Mouse (Mus musculus) regulatory T cell (primary cell): ENCODE measurements around the gene Ehd2.
"Not testable (repeated sequence)": the region's sequence is repeated elsewhere in the genome, so short reads cannot be mapped to it uniquely, and the experiment has no call there.

ENCODE experiments used
- in situ Hi-C: fragments of 300-600 bp; cut with MboI, MseI; formaldehyde crosslinking; loops from one replicate; pipeline ENCODE4 v1.15.1; 2025; ENCODE audit warnings: high pct_unique_total_duplicates

The Ehd2 gene

DNA sequence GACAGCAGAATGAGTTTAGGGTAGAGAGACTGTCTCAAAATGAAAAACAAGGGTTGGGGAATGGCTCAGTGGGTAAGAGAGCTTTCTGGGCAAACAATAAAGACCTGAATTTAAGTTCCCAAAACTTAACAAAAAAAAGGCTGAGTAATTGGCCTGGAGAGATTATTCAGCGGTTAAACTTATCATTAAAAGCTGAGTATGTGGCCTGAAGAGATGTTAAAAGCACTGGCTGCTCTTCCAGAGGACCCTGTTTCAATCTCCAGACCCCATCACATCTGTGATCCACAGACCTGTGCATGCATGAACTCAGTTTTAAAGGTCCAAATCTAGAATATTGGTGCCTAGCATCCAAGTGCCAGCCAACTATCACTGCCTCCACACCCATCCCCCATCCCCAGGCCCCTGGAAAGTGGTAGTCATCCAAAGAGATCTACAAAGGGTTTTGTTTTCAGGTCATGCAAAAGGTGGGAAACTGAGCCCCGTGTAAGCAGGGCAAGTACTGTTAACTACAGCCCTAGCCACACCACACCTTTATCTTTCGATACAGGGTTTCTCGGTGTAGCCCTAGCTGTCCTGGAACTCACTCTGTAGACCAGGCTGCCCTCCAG lies 19.6 kb downstream of the Ehd2 start:
- in situ Hi-C loops: no loop called here

DNA sequence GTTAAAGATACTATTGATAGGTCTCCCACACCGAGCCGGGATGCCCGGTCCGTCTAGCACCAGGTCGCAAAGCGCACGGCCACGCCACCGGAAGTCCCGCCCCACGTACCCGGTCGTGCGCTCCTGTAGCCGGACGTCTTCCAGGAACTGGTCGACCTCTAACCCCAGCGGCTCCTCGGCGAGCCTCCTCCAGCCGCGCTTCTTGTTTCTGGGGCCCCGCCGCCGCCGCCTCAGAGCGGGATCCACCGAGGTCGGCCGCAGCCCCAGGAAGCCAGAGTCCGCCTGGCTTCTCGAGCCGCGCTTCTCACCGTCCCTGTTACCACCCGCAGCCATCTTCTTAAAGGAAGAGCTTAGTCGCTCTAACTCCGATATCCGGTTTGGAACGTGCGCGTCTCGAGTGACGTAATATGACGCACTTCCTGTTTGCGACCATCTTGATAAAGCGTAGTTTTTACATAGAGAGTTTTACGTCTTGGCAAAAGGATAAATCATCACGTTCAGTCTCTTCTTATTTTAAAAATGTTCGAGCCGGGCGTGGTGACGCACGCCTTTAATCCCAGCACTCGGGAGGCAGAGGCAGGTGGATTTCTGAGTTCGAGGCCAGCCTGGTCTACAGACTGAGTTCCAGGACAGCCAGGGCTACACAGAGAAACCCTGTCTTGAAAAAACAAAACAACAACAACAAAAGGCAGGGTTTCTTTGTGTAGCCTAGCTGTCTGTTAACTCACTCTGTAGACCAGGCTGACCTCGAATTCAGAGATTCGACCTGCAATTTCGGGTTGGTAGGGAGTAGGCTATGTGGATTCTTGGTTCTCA lies 21.4 kb downstream of the Ehd2 start, which contains the start of gene Nop53:
Gene Nop53, minus strand, starts transcription at position 354 of the 816 bp plus-strand sequence.
- in situ Hi-C loops: no loop called here

DNA sequence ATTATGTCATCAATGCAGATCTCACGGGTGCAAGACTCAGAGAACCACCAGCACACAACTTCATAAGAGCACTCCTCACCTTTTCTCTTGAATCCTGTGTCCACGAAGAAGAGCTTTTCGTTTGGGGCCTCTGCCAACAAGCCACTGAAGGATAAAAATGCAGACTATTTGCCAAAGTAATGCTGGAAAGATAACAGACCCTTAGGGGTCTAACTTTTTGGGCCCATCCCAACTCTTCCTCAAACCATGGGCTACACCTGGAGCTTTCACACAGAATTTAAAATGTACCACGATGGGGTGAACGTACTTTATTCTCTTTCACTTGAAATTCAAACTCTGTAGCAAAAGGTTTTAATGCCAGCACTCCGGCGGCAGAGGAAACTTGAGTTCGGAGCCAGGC lies 22.2 kb downstream of the Ehd2 start:
- in situ Hi-C loops: no loop called here

DNA sequence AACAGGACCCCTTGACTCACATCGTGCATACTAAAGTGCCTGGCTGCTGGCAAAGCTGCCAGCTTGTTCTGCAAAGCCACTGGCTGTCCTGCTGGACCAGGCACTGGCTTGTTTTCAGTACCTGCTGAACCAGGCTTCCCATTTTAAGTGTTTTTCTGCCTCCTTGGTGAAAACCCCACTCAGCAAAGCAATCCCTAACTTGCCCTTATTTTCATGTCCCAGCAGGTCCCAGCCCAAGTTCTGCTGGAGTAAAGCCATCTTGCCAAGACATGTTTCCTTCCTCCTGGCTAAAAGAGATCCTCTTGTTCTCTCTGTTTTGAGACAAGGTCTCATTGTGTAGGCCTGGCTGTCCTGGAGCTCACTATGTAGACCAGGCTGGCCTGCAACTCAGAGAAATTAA lies 23.1 kb downstream of the Ehd2 start:
- in situ Hi-C loops: no loop called here

DNA sequence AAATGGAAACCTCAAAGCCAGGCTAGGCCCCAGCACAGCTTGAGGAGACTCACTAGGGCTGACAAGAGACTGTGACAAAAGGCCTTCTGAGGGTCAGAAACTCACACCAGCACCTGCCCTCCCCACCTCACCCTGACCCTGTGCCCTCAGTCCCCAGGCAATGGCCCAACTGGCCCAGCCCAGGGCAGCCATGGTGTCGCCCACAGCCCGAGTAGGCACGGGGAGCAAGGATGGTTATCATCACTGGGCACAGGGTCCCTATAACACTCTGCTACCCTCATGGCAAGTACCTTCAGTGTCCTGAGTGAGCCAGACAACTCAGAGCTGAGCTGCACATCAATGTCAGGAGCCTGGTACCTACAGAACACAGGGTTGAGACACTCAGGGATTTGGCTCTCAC lies 28.7 kb downstream of the Ehd2 start:
- in situ Hi-C loops: no loop called here

DNA sequence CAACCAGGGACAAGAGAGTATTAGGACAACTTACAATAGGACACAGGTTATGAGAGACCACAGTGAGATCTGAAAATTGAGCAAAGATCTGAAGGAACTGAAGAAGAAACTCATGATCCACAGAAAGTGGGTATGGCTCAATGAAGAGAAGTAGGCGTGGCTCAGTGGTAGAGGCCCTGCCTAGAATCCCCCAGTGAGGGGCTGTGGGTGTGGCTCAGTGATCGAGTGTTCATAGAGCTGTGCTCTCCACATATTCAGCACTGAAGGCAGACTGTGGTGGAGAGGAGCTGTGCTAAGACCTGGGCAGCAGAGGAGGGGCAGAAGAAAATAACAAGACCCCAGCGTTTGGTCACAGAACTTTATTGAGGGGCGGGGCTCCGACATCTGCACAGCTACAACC lies 29.9 kb downstream of the Ehd2 start:
- in situ Hi-C loops: no loop called here

DNA sequence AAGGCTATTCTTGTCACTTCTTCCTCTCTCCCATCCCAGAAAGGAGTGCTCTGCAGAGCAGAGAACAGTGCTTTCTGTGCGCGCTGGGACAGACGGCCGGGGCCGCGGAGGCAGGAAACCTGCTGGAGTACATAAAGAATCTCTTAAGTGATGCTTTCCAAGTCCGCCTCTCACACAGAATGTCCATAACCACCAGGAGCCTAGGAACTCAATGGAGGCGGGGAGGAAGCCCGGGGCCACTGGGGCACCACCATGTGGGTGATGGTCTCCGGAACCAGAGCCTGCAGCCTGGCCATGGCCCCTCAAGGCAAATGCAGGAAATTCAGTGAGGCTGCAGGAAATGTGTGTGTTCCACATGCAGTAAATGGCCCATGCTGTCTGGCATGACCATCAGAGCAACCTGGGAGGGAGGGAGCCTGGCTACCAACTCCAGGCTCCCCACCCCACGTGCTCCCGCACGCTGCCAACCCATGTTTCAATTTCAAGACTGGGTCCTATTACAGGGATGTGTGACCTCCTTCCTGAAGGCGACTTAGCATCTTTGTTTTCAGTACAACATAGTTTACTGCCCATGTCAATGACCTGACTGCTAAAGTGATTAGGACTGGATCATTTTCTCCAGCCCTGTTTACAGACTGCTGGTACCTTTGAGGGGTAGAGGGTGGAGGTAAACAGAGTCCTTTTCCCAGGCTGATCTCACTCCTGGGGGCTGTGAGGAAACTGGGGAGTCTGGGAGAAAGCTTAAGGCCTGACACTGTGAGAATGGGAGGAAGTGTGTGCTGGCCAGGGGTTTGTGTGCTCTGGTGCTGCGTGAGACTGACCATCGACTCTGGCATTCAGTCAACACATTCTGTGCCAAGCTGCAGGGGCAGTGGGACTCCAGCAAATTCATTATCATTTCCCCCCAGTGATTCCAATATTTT lies 33.7 kb downstream of the Ehd2 start:
- in situ Hi-C loops: no loop called here

DNA sequence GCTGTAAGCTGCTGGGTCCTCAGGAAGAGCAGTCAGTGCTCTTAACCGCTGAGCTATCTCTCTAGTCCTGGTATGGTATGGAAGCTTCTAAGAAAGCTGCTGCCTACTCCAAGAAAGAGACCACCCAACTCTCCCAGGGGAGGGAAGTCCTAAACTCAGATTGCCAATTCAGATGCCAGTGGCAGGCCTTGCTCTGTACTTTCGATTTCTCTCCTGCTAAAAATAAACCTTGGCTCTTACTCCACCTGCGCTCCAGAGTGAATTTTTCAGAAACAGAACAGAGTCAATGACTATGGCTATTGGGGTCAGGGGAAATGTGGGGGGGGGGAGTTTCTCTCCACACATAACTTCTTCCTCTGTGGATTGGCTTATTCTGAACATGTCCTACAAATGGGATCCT lies 35.7 kb downstream of the Ehd2 start:
- in situ Hi-C loops: no loop called here

DNA sequence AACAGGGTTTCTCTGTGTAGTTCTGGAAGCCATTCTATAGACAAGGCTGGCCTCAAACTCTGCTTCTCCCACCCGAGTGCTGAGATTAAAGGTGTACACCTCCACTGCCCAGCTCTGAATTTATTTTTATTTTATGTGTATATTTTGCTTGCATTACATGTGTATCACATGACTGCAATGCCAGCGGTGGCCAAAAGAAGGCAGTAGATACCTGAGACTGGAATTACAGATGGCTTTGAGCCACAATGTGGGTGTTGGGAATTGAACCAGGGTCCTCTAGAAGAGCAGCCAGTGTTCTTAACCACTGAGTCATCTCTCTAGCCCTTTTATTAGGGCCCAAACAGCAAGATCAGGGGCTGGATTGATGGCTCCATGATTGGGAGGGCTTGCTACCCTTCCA lies 36.8 kb downstream of the Ehd2 start:
- in situ Hi-C loops: no loop called here

DNA sequence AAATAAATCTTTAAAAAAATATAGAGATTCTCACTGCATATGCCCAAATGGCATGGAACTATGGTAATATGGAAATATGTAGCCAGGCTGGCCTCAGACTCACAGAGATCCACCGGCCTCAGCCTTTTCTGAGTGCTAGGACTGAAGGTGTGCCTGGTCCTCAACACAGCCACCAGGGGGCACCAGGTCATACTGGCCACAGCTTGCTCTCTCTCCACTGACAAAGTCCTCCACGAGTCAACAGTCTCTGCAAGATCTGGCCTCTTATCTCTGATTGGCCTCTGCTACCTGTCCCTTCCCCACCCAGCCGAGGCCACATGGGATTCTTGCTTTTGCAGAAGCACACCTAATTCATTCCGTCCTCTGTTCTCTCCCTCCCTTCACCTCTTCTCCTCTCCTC lies 37.5 kb downstream of the Ehd2 start:
- in situ Hi-C loops: no loop called here

DNA sequence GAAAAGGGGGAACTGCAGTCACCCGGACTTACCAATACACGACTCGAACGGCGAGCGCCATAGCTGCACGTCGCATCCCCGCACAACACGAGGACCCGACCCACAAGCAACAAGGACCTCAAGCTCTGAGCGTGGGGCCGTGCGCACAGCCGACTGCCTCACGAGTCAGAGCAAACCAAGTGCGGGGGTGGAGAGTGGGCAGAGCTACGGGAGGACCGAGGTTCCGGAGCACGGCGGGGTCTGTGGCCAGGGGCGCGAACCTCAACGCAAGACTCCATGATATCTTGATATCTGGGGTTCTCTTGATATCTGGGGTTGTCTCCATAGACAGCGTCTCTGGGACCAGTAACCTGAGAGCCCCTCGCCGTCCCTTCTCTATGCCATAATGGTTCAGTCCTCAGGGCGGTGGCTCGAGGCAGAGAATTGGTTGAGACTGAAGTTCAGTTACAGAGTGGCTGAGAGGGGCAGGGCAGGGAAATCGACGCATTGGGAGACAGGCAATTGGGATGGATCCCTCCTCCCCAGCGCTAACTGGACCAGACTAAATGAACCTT lies 45.1 kb downstream of the Ehd2 start, which contains the start of gene Selenow:
Gene Selenow, minus strand, starts transcription at position 183 of the 554 bp plus-strand sequence.
- in situ Hi-C loops: no loop called here

DNA sequence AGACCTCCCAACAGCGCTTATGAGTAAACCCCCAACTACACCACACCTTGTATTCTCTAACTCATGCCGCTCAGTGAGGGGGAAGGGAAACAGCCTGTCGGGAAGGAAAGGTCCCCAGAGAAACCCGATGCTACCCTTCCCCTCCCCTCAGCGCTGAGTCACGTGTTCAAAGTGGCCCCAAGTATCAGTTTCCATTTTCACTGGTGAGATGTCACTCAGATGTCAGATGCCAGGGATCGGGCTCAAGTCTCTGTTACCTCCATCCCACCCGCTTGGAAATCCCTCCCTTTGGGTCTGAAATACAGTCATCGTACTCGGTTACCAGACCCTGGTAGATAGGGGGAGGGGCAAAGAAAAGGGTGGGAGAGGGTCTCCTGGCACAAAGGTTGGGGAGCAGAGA lies 45.6 kb downstream of the Ehd2 start:
- in situ Hi-C loops: no loop called here

DNA sequence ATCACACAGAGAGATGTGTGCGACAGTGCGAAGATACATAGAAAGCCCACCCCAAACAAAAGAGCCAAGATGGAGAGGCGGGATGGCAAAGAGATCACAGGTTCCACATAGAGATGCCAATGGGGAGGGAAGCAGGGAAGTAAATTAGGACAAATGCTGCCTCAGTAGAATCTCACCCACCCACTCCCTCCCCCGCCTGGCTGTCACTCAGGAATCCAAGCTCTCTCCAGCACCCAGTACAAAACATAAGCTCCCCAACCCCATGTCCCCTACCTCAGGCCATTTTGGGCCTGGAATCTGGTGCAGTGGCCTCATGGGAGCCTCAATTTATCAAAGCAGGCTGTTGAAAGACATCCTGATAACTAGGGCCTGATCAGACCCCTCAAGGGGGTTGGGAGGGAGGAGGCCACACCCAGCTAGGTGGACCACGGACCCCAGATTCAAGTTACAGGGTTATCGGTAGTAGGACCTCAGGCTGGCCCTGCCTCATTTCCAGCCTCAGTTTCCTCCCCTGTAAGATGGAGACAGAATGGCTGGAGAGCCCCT lies 46.6 kb downstream of the Ehd2 start:
- in situ Hi-C loops: no loop called here

DNA sequence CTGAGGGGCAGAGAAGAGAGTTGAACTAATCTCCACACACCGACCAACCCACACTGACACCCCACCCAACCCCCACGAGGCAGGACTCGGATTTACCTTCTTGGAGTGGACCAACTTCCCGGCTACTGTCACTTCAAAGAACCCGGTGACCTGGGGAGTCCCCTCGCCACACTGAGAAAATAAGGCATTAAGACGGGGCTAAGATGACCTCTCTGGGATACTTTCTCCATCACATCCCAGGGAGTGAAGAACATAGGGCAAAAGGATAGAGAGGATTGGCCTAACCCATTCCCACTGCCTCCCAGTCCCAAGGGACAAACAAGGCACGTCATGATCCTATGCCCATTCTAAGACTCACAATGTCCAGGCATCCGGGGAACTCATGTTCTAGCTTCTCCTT lies 47.4 kb downstream of the Ehd2 start:
- in situ Hi-C loops: no loop called here

DNA sequence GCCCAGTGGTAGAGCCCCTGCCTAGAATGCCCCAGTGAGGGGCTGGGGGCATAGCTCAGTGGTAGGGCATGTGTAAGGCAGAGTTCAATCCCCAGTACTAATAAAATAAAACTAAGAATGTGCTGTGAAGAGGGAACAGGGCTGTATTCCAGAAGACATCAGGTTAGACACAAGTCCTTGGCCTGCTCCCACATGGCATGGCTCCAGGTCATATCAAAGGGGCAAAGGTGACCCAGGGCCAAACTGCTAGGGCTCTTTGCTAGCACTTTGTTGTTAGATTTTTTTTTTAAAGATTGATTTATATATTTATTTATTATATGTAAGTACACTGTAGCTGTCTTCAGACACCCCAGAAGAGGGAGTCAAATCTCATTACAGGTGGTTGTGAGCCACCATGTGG lies 49.0 kb downstream of the Ehd2 start:
- in situ Hi-C loops: no loop called here

DNA sequence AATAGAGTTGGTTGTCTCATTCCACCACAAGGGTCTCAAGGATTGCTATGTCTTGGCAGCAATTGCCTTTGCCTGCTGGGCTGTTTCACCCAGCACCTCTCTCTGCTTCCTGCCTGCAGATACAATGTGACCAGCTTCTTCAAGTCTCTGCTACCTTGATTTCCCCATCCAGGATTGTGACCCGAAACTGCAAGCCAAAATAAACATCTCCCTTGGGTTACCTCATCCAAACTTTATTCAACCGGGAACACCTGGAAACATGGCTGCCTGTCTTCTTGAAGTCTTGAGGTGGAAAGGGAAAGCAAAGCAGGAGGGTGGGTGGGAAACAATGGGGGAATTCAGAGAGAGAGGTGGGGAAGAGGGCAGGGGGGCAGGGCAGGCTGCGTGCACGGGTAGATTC lies 50.4 kb downstream of the Ehd2 start:
- in situ Hi-C loops: no loop called here

DNA sequence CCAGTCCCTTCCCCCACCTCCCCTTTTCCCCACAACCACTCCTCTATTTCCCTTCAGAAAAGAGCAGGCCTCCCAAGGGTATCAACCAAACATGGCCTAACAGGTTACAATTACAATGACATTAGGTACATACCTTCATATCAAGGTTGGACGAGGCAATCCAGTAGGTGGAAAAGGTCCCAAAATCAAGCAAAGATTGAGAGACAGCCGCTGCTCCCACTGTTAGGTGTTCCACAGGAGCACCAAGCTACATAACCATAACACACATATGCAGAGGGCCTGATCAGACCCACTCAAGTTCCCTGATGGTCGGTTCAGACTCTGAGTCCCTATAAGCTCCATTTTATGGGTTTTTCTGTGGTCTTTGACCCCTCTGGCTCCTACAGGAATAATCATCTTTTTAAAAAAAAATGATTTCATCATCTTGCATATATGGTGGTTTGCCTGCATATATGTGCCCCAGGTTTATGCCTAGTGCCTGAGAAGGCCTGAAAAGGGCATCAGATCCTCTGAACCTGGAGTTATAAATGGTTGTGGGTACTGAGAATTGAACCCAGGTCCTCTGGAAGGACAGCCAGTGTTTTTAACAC lies 51.1 kb downstream of the Ehd2 start:
- in situ Hi-C loops: no loop called here

DNA sequence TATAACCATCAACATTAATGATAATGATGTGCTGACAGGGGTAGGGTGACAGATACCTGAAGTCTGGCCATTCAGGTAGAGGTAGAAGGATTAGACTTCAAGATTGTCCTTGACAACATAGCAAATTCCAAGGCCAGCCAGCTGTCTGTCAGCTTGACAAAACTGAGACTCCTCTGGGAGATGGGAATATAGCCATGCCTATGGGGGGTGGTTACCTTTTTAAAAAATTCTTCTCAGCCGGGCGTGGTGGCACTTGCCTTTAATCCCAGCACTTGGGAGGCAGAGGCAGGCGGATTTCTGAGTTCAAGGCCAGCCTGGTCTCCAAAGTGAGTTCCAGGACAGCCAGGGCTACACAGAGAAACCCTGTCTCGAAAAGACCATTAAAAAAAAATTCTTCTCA lies 51.7 kb downstream of the Ehd2 start:
- in situ Hi-C loops: not testable (repeated sequence)

DNA sequence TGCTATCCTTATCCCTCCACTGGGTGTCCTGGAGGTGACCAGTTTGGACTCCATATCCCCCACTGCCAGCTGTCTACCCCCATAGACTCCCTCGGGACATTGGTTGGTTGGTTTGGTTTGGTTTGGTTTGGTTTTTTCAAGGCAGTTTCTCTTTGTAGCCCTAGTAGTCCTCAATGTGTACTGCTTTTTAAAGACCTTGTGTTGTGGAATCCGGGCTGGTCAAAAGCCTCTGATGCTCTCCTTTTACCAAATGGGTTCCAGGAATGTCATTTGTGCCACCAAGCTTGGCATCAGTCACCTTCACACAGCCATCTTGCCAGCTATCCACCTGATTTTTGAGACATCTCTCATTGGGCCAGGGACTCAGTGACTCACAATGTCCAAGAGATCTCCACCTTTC lies 52.6 kb downstream of the Ehd2 start:
- in situ Hi-C loops: no loop called here

DNA sequence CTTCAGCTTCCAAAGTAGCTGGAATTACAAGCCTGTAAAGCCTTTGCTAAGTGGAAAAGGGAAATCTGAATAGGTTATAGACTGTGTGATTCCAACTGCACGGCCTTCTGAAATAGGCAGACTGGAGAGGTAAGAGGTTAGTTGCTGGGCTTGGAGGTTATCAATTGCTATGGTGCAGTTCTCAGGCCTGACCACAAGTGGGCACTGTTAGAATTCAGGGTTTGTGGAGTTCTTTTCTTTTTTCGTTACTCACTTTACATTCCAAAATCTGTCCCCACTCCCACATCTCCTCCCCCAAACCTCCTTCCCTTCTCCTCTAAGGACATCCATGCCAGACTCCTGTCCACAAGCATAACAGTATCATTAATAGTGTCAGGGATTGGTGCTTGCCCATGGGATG lies 53.1 kb downstream of the Ehd2 start:
- in situ Hi-C loops: no loop called here

DNA sequence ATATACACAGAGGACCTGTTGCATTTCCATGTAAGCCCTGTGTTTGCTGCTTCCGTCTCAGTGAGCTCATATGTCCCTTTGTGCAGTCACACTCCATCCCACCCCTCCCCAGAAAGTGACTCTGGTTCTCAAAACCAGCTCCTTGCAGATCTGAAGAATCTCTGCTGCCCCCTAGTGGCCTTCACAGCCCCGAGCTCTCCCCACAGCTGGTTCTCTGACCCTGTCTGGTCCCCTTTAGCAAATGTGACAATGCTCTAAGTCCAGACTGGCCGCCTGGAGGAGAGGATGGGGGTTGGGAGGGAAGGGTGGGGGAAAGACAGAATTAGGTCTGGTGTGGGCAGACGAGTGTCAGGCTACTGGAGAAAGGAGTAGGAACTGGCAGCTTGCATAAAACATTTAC lies 55.2 kb downstream of the Ehd2 start:
- in situ Hi-C loops: no loop called here
